Mouse (Mus musculus) neural tube, embryonic 14.5 days (tissue): ENCODE results near the gene 1700028P14Rik. TPM values are rescaled to one million over a fixed set of nuclear protein-coding genes. Genes with fewer than 3 reads are reported as not detected.

ENCODE experiments used
- ATAC-seq: fragments of 200-750 bp; cut with Nextera tagmentation; 2 replicates; pipeline ENCODE4 v1.8.0; 2017; ENCODE audit warnings: low read depth, mild to moderate bottlenecking, moderate TSS enrichment, moderate library complexity
- H3K27ac ChIP-seq: fragments of 300-500 bp; sonication (generic); 2 replicates; pipeline ENCODE4 v1.5.1; 2014; ENCODE audit warnings: low read depth, mild to moderate bottlenecking, control low read depth, low read length, moderate library complexity, mixed read lengths
- H3K27me3 ChIP-seq: fragments of 300-500 bp; sonication (generic); 2 replicates; pipeline ENCODE4 v1.6.1; 2014; ENCODE audit warnings: low read length; ENCODE audit not compliant: control insufficient read depth, insufficient read depth
- H3K36me3 ChIP-seq: fragments of 300-500 bp; sonication (generic); 2 replicates; pipeline ENCODE4 v1.6.1; 2014; ENCODE audit warnings: low read length, mixed read lengths; ENCODE audit not compliant: control insufficient read depth, insufficient read depth
- H3K4me1 ChIP-seq: fragments of 300-500 bp; sonication (generic); 2 replicates; pipeline ENCODE4 v1.6.1; 2014; ENCODE audit warnings: low read length; ENCODE audit not compliant: control insufficient read depth, insufficient read depth
- H3K4me2 ChIP-seq: fragments of 300-500 bp; sonication (generic); 2 replicates; pipeline ENCODE4 v1.6.1; 2014; ENCODE audit warnings: mild to moderate bottlenecking, low read depth, low read length, control low read depth
- H3K4me3 ChIP-seq: fragments of 300-500 bp; sonication (generic); 2 replicates; pipeline ENCODE4 v1.5.1; 2014; ENCODE audit warnings: low read depth, low read length, control low read depth, mixed read lengths
- H3K9ac ChIP-seq: fragments of 300-500 bp; sonication (generic); replicated peaks from 2 replicates; pipeline ENCODE4 v1.6.1; 2014; ENCODE audit warnings: low read depth, mild to moderate bottlenecking, control low read depth, low read length, mixed read lengths
- H3K9me3 ChIP-seq: fragments of 300-500 bp; sonication (generic); 2 replicates; pipeline ENCODE4 v1.6.1; 2016; ENCODE audit warnings: low read length; ENCODE audit not compliant: control insufficient read depth
- WGBS: fragments of 180-500 bp; shearing (Covaris S2); extraction: QIAGEN DNeasy Blood & Tissue Kit; methylation state at CpG from one replicate; pipeline ENCODE4 v1.1.7; 2014; 5-methylcytosine and 5-hydroxymethylcytosine counted together
- polyA plus RNA-seq: library from polyadenylated mRNA; unstranded; fragments of >200 nt; fragmentation: Nextera tagmentation; extraction: Ambion mirVana; gene quantifications from 2 replicates; pipeline ENCODE4 v1.2.1, GENCODE M21; 2014

Gene 1700028P14Rik
- polyA plus RNA-seq, 1 experiment from 2014 or later: 1.6 TPM

GRCm38 (mm10) chr19:23521831-23522230 is 130.8 kb downstream of the 1700028P14Rik start:
- WGBS: 92% methylated on average over 4 of the region's 4 CpGs
- no peak overlapping the region for H3K4me2 ChIP-seq
- no peaks in the 10 kb centered on the region for H3K36me3 ChIP-seq
- no peak overlapping the region for H3K27ac ChIP-seq
- no peak overlapping the region for H3K4me3 ChIP-seq
- no peaks in the 10 kb centered on the region for H3K27me3 ChIP-seq
- no peak for ATAC-seq
- no peaks in the 10 kb centered on the region for H3K9me3 ChIP-seq
- no peak overlapping the region for H3K9ac ChIP-seq
- H3K4me1 ChIP-seq: no peaks in the 10 kb centered on the region

DNA sequence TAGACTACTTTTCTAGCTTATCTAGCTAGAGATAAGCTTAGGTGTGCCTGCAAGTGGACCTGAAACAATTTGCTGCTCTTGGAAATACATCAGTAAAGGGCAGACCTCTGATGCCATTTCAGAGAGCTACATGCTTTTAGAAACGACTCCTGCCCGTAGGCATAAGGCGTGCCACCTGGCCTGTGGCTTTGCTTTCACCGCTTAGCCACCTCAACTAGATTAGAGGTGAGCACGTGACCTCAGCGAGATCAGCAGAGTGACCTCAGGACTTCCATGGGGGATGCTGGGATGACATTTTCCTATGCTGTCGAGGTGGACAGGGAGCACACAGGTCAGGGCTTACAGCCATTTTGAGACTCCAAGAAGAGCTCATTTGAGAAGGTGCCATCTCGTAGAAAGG is 131.5 kb downstream of the 1700028P14Rik start:
- Histone ChIP-seq H3K4me3 (no peak overlapping the region), H3K4me1 (no peaks in the 10 kb centered on the region), H3K9ac (no peak overlapping the region), H3K27ac (no peak overlapping the region), H3K4me2 (no peak overlapping the region), H3K36me3 (no peaks in the 10 kb centered on the region), H3K9me3 (no peaks in the 10 kb centered on the region), H3K27me3 (no peaks in the 10 kb centered on the region)
- ATAC-seq: no peak
- WGBS: 91% methylated on average over 8 of the region's 8 CpGs

DNA sequence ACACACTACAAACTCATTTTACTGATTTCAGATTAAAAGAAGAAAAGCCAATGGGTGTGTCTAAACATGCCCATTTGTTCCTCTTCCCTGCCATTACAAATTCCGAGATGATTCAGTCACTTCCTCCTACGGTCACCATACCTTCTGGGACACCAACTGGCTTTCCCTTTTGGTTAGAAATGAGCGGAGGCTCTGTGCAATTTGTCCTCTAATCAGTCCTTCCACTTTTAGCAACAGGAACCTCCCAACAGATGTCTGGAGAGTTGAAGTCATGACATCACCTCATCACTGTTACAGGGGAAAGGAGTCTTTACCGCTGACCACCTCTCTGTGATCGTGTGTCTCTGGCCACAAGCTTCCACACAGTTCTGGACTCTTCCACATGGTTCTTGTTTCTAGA is 132.0 kb downstream of the 1700028P14Rik start:
- ATAC-seq: no peak
- H3K36me3 ChIP-seq: no peaks in the 10 kb centered on the region

DNA sequence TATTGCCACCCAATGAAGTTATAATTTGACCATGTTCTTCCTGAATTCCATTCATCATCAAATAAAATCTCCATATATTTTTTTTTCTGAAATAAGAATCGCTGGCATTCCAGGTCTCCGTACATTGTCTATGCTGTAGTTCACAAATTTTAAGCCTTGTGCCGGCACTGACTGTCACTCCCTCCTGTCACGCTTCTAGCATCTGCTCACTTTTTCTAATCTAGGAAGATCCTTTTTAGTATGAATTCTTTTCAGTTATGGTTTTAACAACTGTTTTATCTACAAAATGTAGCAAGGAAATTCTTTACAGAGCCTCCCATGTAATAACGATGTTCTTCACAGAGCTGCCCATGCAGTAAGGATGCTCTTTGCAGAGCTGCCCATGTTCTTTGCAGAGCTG is 134.1 kb downstream of the 1700028P14Rik start:
- 91% methylated on average over 5 of the region's 5 CpGs for WGBS
- H3K4me2 ChIP-seq: no peak overlapping the region
- no peaks in the 10 kb centered on the region for H3K27me3 ChIP-seq
- H3K9me3 ChIP-seq: no peaks in the 10 kb centered on the region
- ATAC-seq: no peak
- H3K4me1 ChIP-seq: no peaks in the 10 kb centered on the region
- no peaks in the 10 kb centered on the region for H3K36me3 ChIP-seq
- H3K27ac ChIP-seq: no peak overlapping the region
- no peak overlapping the region for H3K9ac ChIP-seq
- no peak overlapping the region for H3K4me3 ChIP-seq

More for the DNA sequence above, 132.0 kb downstream of the 1700028P14Rik start:
- no peaks in the 10 kb centered on the region for H3K9me3 ChIP-seq
- H3K4me3 ChIP-seq: no peak overlapping the region
- no peak overlapping the region for H3K4me2 ChIP-seq
- H3K4me1 ChIP-seq: no peaks in the 10 kb centered on the region
- no peaks in the 10 kb centered on the region for H3K27me3 ChIP-seq
- WGBS: 85% methylated on average over 5 of the region's 5 CpGs
- H3K27ac ChIP-seq: no peak overlapping the region
- H3K9ac ChIP-seq: no peak overlapping the region

DNA sequence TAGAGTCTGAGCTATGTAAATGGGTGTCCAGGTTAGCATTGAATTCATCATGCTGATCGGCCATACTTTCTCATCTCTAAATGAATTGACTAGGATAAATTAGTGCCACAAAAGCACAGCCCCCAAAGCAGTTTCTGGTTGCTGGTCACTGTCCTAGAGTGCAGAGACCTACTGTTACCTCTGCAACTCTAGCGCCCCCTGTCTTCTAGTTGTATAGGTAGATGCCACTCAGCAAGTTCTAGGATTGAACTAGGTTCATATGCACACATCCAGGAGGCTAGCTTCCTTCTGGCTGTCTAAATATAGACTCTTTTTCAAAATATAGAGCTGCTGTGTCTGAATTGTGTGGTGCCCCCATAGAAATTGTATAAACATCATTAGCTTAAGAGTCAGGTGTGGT is 141.3 kb downstream of the 1700028P14Rik start:
- Histone ChIP-seq H3K4me1 (no peaks in the 10 kb centered on the region), H3K4me3 (no peak overlapping the region), H3K4me2 (no peak overlapping the region), H3K27ac (no peak overlapping the region), H3K27me3 (no peaks in the 10 kb centered on the region), H3K9ac (no peak overlapping the region), H3K36me3 (no peaks in the 10 kb centered on the region), H3K9me3 (no peaks in the 10 kb centered on the region)
- no peak for ATAC-seq
- WGBS: 47% methylated on average over 2 of the region's 2 CpGs

Other genes starting within 250 kb of the 1700028P14Rik start
- 1.1 and 1.6 TPM in 2 replicates for gene Mamdc2, start 204.4 kb downstream of the 1700028P14Rik start, polyA plus RNA-seq
- gene Ptar1, start 34.6 kb upstream of the 1700028P14Rik start, polyA plus RNA-seq: 7.5 and 12.6 TPM in 2 replicates
- 12.6 and 15.8 TPM in 2 replicates for gene Apba1, start 106.1 kb upstream of the 1700028P14Rik start, polyA plus RNA-seq